Mouse (Mus musculus): ENCODE measurements around the gene Psmd14.

Gene Psmd14

DNA sequence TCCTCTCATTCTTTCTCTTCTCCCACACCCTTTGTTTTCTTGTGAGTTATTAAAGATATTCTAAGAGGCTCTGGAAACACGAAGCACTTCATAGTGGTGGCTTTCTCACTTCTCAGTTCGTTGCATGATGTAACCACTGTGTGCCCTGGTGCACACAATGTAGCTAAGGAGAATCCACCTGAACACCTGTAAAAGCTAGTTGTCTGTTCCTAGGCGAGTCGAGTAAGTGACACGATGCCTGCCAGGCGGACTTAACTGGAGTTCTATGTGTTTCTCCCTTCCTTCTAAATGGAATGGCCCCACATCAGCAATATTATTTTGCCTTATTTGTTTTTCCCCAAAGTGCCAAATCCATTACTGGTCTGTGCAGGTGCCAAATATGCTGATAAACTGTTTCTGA, 101.6 kb downstream of the Psmd14 start:
- no peak for DNase-seq (ENCODE audit: low spot score in 2 of 2)

DNA sequence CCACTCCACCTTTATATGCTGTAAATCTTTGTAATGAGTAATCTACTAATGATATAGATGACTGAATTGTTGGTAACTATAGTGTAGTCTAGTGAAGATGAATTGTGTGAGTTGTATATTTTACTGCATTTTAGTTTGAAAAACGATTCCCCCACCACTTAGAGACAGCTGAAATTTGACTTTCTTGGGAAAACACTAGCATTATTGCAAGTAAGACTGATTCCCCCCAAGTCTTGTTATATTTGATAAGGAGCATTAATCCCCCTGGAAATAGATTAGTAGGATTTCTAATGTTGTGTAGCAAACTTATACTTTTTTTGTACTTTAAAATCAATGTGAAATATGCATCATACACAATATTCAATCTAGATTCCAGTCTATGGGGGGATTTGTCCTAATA, 102.0 kb downstream of the Psmd14 start:
- DNase-seq (ENCODE audit: low spot score in 2 of 2), result no peak

DNA sequence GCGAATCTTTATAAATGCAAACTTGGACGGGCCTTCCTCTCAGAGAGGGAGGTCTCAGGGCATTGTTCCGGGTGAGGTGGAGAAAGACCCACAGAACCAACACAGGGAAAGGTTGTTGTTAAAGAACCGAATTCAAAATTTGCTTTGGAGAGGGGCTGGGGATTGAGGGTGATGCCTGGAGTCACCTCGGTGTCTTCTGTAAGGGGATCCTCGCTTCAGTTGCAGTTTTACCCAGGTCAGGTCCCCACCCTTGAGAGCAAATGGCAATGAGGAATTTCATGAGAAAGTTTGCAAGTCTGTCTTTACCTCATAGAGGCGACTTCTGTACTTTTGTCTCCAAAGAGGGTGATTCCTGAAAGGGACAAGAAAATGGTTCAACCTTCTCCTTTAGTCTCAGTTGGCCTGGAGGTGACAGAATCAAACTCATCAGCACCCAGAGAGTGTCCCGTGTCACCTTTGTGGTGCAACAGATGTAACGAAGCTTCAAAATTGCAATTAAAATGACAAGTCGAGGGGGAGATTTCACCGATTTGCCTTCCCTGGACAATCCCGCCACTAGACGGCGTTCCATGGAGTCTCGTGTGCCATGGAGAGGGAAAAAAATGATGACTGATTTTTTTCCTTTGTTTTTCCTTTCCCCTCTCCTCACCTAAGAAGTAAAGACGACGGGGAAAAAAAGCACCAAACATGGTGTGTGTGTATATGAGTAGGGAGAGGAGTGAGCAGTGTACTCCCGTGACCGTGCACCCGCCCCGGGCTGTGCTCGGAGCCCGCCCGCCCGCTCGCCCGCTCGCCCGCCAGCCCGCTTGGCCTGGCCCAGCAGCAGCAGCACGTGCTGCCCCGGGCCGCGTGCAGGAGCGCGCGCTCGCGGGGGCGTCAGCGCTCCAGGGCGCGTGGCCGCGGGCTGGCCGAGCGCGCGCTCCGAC, 103.3 kb downstream of the Psmd14 start:
- DNase-seq (ENCODE audit: low spot score in 2 of 2), result no peak

DNA sequence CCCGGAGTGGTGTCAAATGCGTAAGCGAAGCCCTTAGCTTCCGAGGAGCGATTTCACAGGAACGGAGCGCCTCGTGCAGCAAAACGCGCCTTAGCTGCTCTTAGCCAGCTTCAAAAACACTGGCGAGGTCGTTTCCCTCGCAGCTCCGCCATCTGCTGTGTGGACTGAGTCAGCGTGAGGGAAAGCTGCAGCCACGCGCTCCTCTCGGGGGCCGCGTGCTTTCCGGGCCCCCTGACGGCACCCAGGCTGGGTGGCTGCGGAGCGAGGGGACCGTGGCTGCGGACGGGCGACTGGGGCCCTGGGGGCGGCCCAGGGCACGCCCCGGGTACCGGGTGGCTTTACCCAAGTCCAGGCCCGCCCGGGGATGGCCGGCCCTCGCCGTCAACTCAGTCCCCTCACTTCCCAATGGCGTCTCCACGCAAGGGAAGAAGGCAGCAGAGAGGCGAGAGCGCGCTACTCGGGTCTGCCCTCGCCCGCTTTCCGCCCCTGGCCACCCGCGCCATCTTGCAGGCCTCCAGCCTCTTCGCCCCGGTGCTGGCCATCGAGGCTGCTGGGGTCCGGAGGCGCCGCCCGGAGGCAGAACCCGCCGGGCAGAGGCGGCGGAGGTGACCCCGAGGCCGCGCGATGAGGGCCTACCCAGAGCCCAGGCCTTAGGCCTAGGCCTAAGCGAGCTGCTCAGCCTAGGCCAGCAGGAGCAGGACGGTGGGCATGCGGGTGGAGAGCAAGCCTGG, 104.3 kb downstream of the Psmd14 start:
- no peak for DNase-seq (ENCODE audit: low spot score in 2 of 2)

DNA sequence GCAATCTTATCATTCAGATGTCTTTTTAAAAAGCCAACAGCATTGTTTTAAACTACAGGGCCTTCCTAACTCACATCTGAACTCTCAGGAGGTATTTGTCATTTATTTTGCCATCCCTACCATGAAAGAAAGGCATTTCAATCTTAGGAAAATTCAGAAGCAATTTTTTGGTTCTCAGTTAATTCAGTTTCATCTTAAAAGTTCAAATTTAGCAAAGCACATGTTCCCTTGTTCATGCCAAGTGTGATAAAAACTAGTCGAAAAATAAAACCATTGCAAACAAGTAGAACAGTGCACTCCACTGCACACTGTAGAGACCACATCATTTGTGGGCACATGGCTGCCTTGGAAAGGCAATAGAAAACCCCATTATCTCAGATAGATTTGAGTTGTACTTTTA, 106.7 kb downstream of the Psmd14 start:
- no peak for DNase-seq (ENCODE audit: low spot score in 2 of 2)

DNA sequence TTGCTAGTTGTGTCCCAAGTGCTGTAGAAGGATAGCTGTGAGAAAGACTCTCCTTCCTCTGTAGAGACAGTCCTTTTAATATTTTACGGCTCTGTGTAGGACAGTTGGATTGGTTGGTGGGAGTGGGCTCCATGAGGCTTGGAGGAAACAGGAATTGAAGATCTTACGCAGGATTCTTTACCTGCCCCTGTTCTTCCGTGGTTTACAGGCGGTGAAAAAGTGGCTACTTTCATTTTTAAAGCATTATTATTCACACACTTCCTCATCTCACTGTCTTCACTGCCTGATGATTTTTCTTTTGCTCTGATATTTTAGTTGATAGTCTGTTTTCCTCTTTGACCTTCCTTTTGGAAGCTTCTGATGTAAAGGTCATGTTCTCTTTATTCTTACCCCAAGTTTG, 108.7 kb downstream of the Psmd14 start:
- DNase-seq (ENCODE audit: low spot score in 2 of 2), result no peak

DNA sequence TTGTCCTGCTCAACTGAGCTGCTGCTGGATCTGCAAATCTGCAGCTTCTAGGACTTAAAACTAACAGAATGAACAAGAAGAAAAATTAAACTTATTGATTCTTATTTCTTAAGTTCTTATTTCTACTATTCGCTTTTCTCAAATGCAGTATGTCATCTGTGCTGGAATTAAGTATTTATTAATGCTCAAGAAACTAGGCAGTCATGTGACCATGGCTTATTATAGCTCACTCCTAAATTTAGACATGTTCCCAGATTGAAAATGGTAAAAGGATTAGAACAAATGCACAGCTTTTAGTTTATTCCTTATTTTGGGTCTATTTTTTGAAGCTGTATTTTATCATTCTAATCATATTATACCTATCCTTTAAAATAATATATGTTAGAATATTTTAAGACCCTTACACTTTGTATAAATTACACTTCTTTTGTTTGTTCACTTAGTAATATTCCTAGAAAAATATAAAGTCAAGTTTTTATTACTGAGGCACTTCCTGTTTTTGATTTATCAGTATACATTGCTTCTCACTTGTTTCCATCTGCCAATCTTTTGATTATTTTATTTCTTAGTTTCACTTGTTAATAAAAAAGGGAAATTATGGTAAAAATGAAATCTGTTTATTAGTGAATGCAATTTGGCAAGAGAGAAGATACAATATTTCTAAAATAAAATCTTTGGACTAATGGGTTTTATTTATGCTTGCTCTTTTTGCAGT, 112.1 kb downstream of the Psmd14 start:
- DNase-seq (ENCODE audit: low spot score in 2 of 2), result no peak

DNA sequence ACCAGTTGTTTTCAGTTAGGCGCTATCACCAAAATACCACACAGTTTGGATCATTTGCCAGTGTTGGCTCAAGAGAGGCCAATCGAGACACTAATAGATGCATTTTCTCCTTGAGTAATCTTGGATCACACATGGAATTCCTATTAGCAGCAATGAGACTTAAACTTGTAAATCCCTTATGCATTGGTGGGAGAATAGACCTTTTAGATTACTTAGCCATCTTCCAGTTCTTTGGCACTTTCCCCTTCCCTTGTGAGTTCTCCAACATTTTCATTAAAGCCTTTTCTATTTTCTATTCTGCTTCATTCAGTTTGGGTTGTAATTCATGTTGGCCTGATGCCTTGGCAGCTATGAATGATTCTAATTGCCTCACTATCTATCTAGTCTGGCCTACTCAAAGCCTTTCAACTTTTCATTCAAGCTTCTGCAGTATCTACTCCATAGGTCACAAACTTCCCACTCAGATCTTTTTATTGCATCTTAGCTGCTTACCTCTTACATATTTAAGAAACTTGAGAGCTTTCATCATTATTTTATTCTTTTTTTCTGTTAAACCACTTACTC, 125.8 kb downstream of the Psmd14 start:
- no peak for DNase-seq (ENCODE audit: low spot score in 2 of 2)

Measured in spleen, postnatal 14 days (tissue).